Mouse (Mus musculus) bone marrow macrophage, adult 2 months (primary cell): ENCODE data around the gene Sox8.

Experiments used
- CTCF ChIP-seq: IDR thresholded peaks from 2 replicates; pipeline ENCODE4 v1.5.1; 2012; ENCODE audit warnings: low read depth, mild to moderate bottlenecking, low read length, moderate library complexity
- POLR2A ChIP-seq: IDR thresholded peaks from 2 replicates; pipeline ENCODE4 v1.6.1; 2012; ENCODE audit warnings: mild to moderate bottlenecking, low read depth, low read length, borderline replicate concordance

DNA sequence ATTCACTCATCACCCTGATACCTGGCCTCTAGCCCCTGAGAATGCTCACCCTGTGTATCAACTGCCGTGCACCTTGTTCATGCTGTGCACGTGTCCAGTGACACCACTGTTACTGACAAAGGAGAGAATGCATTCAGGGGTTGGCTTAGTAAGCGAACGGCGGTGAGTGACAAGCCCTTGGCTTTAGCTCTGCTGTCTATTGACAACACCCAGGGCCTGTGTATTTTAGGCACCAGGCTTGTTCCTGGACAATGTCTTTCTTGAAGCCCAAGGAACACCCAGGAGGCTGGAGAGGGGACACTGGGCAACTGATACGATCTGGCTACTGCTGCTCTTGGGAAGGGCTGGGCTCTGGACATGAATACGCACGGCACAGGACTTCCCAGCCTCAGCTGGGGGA, 11.6 kb upstream of the Sox8 start:
- TF ChIP-seq CTCF (no peak), POLR2A (no peak)
